Mouse (Mus musculus) brain, embryonic 14.5 days (tissue): ENCODE results near the gene Ccpg1os.

ENCODE experiments used
- CTCF ChIP-seq: fragments of 200-500 bp; IDR thresholded peaks from 2 replicates; pipeline ENCODE4 v1.5.1; 2012; ENCODE audit warnings: inconsistent platforms, mild to moderate bottlenecking, moderate library complexity, borderline replicate concordance; ENCODE audit not compliant: insufficient read depth, insufficient read length; ENCODE audit errors: extremely low read depth
- POLR2A ChIP-seq: fragments of 200-500 bp; IDR thresholded peaks from 2 replicates; pipeline ENCODE4 v1.6.1; 2012; ENCODE audit warnings: mild to moderate bottlenecking, inconsistent platforms, borderline replicate concordance; ENCODE audit not compliant: poor library complexity, insufficient read depth, insufficient read length, severe bottlenecking; ENCODE audit errors: extremely low read depth

- no peak for TF ChIP-seq CTCF
- no peak for TF ChIP-seq POLR2A
Measured at GRCm38 (mm10) chr9:72936301-72936700, 48.9 kb downstream of the Ccpg1os start.
